Mouse (Mus musculus): ENCODE data around the gene Nkx2-4. TPM values are rescaled to one million over a fixed set of nuclear protein-coding genes. Genes with fewer than 3 reads are reported as not detected.
A peak's percentile ranks its signal among the peaks of the same experiment; 100 is the strongest.

The Nkx2-4 gene
- polyA plus RNA-seq (2016; fragmentation: Nextera tagmentation; extraction: Ambion mirVana), result 1.3 TPM in 2 replicates

DNA sequence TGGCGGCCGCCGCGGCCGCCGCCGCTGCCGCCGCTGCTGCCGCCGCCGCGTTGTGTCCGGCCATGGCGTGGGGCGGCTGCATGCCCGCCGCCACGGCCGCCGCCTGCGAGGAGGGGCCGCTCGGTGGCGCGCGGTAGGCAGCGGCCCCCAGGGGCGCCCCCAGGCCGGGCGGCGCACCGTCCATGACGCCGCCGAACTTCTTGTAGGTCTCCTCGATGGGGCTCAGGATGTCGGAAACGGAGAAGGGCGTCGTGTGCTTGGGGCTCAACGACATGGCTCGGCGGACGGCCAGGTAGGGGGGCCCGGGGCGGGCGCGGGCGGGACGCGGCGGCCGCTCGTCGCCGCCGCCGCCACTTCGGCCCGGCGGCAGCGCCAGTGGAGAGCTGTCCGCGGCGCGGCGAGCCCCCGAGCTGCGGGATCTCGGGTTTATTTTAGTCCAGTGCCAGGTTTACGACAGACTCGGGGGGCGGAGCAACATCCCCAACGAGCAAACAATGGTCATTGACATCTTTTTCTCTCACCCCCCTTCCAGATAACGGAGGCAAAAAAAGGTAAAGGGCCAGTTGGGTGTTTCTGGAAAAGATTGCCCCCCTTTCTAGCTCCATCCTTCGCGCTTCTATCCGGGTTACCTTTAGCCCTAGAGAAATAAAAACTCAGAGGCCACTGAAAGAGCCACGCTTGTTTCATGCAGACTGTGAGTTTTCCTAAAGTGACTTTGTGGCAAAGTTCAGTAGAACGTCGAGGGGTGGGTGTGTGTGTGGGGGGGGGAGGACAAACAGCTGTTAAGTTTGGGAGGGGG lies at the start of gene Nkx2-4:
TSS of gene Nkx2-4 (minus strand) at position 374 of the 799 bp plus-strand sequence.
- Histone ChIP-seq H3K4me1 (peaks cover 20% of the 10 kb centered on the region), H3K9me3 (replicated peaks) (no peaks in the 10 kb centered on the region), H3K4me3 (peak within 1 kb of the TSS; percentile 51), H3K27me3 (ENCODE audit: low read depth, poor library complexity, severe bottlenecking) (peaks cover 99% of the 10 kb centered on the region), H3K27ac (replicated peaks) (peak within 1 kb of the TSS; percentile 82), H3K36me3 (no peaks in the 10 kb centered on the region)
- WGBS, result under 1% methylated on average over 82 of the region's 82 CpGs
- DNase-seq (ENCODE audit: low spot score), result peak; percentile 61

DNA sequence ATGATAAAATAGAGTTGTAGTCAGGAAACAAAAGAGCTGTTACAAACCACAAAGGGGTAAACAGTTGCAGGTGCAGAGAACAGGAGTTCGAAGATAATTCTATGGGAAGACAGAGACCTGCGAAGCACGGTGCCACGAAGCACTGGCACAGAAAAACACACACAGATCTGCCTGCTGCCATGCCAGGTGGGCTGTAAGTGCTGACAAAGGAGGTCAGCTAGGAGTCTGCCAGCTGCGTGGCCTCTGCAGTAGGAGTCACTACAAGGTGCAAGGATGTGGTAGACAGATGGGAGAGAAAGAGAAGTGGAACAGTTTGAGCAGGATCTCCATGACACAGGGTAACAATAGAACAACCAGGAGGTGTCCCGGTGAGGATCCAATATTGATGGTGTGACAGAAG lies 42.1 kb upstream of the Nkx2-4 start:
- no peaks in the 10 kb centered on the region for H3K9me3 ChIP-seq (replicated peaks)
- 79% methylated on average over 6 of the region's 6 CpGs for WGBS
- H3K4me1 ChIP-seq, result no peaks in the 10 kb centered on the region
- no peaks in the 10 kb centered on the region for H3K27me3 ChIP-seq (ENCODE audit: low read depth, poor library complexity, severe bottlenecking)
- H3K4me3 ChIP-seq, result no peak overlapping the region
- H3K36me3 ChIP-seq, result no peaks in the 10 kb centered on the region
- no peak for DNase-seq (ENCODE audit: low spot score)
- H3K27ac ChIP-seq (replicated peaks), result no peak overlapping the region

DNA sequence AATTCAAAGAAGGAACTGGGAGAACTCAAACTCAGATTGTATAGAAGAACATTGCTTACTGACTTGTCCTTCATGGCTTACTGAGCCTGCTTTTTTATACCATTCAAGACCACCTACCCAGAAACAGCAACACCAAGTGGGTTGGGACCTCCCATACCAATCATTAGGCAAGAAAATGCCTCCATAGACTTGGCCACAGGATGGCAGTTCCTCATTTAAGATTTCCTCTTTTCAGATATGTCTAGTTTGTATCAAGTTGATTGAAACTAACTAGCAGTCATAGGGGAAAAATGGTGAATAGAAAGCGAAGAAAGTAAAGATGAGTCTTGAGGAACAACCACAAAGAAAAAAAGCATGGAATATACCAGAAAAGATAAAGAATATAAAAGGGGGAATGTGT lies 34.5 kb upstream of the Nkx2-4 start:
- Histone ChIP-seq H3K4me3 (no peak overlapping the region), H3K4me1 (no peaks in the 10 kb centered on the region), H3K27me3 (ENCODE audit: low read depth, poor library complexity, severe bottlenecking) (no peaks in the 10 kb centered on the region), H3K9me3 (replicated peaks) (no peaks in the 10 kb centered on the region), H3K36me3 (no peaks in the 10 kb centered on the region), H3K27ac (replicated peaks) (no peak overlapping the region)
- 98% methylated on average over 1 of the region's 1 CpGs for WGBS
- DNase-seq (ENCODE audit: low spot score), result no peak

DNA sequence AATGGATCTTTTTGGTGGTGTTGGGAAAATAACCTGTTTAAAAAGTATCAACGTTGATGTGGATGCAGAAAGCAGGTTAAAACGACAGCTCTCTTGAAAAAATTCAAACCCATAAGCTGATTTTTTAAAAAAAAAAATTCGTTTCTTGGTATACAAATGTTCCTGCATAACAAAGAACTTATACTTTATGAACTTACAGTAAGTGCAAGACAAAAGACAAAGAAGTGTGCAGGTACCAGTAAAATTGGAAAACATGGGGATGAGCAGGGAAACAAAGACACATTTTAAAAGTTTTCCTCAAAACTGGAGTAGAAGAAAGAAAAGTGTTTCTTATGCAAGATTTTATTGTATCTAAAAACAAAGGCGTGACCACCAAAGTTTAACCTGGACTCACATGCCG lies 1.2 kb upstream of the Nkx2-4 start:
- Histone ChIP-seq H3K9me3 (replicated peaks) (no peaks in the 10 kb centered on the region), H3K4me1 (peaks cover 20% of the 10 kb centered on the region), H3K27ac (replicated peaks) (no peak overlapping the region), H3K4me3 (peak overlapping the region; percentile 51; the same call in 1 of the 2 replicates), H3K27me3 (ENCODE audit: low read depth, poor library complexity, severe bottlenecking) (peaks cover 92% of the 10 kb centered on the region), H3K36me3 (no peaks in the 10 kb centered on the region)
- 20% methylated on average over 5 of the region's 5 CpGs for WGBS
- no peak for DNase-seq (ENCODE audit: low spot score)

DNA sequence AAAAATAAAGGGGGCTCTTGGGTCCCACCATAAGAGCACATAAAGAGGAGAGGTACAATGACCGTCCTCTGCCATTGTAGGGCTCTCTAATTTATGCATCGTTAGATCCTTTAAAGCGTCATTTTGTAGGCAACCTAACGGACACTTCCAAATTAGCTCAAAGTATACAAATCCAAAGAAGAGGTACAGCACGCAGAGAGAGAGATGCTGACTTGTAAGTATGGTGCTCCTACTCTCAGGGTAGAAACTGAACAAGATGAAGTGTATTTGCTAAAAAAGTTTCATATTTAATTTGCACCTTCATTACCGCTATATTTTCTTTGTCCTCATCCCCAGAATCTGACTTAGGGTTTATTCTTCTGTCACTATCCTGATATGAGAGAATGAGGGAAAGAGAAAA lies 692 bp upstream of the Nkx2-4 start:
- DNase-seq (ENCODE audit: low spot score), result no peak
- peaks cover 20% of the 10 kb centered on the region for H3K4me1 ChIP-seq
- H3K27ac ChIP-seq (replicated peaks), result no peak overlapping the region; the same call in 1 of the 2 replicates
- WGBS, result 8% methylated on average over 6 of the region's 6 CpGs
- no peaks in the 10 kb centered on the region for H3K9me3 ChIP-seq (replicated peaks)
- H3K4me3 ChIP-seq, result peak overlapping the region; percentile 51
- H3K36me3 ChIP-seq, result no peaks in the 10 kb centered on the region
- H3K27me3 ChIP-seq (ENCODE audit: low read depth, poor library complexity, severe bottlenecking), result peaks cover 97% of the 10 kb centered on the region

DNA sequence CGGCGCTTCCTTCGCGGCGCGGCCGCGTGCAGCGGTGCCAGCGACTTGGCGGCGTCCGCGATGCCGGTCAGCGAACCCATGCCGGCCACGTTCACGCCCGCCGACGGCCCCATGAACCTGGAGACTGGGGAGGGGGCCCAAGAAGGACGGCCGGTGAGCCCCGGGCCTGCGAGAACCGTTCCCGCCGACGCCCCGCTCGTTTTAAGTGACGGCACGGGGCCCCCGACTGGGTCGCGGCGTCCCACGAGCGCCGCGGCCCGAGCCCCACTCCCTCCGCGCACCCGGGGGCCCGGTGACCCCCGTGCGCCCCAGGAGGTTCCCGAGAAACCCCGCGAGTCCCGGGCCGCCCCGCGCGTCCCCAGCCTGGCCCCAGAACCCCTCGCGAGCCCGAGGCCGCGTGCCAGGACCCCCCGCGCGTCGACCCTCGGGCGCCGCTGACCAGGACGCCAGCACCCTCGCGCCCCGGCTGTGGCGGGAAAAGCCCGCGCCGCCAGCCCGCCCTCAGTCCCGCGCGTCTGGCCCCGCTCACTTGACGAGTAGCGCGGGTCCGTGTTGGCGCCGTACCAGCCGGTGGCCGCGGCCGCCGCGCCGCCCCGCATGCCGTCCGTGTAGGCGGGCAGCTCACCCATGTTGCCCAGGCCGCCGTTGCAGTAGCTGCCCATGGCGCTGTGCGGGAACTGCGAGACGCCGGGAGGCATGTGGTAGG lies 726 bp downstream of the Nkx2-4 start:
- H3K9me3 ChIP-seq (replicated peaks), result no peaks in the 10 kb centered on the region
- peaks cover 20% of the 10 kb centered on the region for H3K4me1 ChIP-seq
- 1% methylated on average over 101 of the region's 106 CpGs for WGBS
- peak overlapping the region; percentile 51 for H3K4me3 ChIP-seq
- peaks cover 100% of the 10 kb centered on the region for H3K27me3 ChIP-seq (ENCODE audit: low read depth, poor library complexity, severe bottlenecking)
- no peaks in the 10 kb centered on the region for H3K36me3 ChIP-seq
- peak; percentile 58 for DNase-seq (ENCODE audit: low spot score)
- peak overlapping the region; percentile 82 for H3K27ac ChIP-seq (replicated peaks)

DNA sequence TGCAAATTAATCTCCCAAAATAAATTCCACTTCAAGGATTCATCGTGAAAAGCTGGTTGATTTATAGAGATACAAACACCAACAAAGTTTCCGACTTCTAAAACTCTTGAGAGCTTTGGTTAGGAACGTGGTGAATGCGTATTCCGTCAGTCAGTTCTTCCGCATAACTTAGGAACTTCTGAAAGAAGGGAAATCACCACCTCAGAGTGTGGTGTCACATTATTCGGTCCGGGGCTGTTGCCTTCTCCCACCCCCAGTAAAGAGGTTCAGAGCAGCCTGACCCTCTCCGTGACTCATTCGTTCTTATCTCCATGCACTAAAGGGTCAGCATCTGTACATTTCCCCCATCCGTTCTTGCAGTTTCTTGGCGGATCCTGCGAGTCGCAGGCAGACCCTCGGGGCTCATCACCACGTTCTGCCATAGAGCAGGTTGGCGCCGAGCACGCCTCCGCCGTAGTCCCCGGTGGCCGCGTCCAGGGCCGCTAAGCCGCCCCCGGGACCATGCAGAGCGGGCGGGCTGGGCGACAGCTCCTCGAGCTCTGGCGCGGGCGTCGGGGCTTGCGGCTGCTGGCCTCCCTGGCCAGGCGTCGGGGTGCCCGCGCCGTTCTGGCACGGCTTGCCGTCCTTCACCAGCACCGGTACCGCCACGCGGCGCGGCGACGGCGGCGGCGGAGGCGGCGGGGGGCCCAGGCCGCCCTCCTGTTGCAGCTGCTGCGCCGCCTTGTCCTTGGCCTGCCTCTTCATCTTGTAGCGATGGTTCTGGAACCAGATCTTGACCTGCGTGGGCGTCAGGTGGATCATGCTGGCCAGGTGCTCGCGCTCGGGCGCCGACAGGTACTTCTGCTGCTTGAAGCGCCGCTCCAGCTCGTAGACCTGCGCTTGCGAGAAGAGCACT lies 1.5 kb downstream of the Nkx2-4 start:
- peaks cover 20% of the 10 kb centered on the region for H3K4me1 ChIP-seq
- peaks cover 100% of the 10 kb centered on the region for H3K27me3 ChIP-seq (ENCODE audit: low read depth, poor library complexity, severe bottlenecking)
- under 1% methylated on average over 68 of the region's 72 CpGs for WGBS
- peak overlapping the region; percentile 51 for H3K4me3 ChIP-seq
- peak; percentile 69 for DNase-seq (ENCODE audit: low spot score)
- no peaks in the 10 kb centered on the region for H3K36me3 ChIP-seq
- H3K9me3 ChIP-seq (replicated peaks), result no peaks in the 10 kb centered on the region
- peak overlapping the region; percentile 82 for H3K27ac ChIP-seq (replicated peaks)

DNA sequence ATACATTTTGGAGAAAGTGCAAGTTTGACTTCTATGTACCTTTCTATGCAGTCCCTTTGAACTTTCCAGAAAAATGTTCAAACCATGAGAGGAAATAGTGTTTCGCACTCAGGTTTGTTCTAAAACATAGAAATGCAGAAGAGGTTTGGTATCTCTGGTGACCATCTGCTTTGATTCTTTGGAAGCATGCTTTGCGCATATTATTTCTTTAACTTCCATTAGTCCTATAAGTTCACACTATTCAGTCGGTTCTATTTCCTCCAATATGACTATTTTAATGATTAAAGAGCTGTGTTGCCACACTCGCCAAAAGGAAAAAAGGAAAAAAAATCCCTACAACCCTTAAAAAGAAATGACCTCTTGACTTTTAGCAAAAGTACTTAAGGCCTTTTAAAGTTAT lies 2.9 kb downstream of the Nkx2-4 start:
- no peak for DNase-seq (ENCODE audit: low spot score)
- 63% methylated on average over 4 of the region's 4 CpGs for WGBS

DNA sequence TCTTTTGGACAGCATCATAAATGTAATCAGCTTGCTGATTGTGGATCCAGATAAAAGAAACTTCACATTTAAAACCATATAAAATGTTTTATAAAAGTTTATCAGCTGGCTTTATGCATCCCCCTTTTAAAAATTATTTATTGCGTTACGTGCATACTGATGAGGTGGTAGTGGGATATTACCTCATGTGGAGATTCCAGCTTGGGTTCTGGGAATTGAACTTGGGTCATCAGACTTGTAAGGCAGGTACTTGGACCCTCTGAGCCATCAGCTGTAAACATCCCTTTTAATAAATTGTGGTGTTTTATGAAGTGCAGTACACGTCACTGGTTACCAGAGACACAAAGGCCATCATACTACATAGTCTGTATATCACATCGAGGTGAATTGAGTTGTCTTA lies 10.8 kb downstream of the Nkx2-4 start:
- Histone ChIP-seq H3K9me3 (replicated peaks) (no peaks in the 10 kb centered on the region), H3K4me3 (no peak overlapping the region), H3K36me3 (peaks cover 61% of the 10 kb centered on the region), H3K27ac (replicated peaks) (no peak overlapping the region), H3K4me1 (no peaks in the 10 kb centered on the region), H3K27me3 (ENCODE audit: low read depth, poor library complexity, severe bottlenecking) (peaks cover 12% of the 10 kb centered on the region)
- no peak for DNase-seq (ENCODE audit: low spot score)
- 94% methylated on average over 4 of the region's 4 CpGs for WGBS

More for the DNA sequence above, 2.9 kb downstream of the Nkx2-4 start:
- H3K27ac ChIP-seq (replicated peaks), result no peak overlapping the region
- peaks cover 92% of the 10 kb centered on the region for H3K27me3 ChIP-seq (ENCODE audit: low read depth, poor library complexity, severe bottlenecking)
- peaks cover 8% of the 10 kb centered on the region; the same call in 1 of the 2 replicates for H3K36me3 ChIP-seq
- peaks cover 20% of the 10 kb centered on the region for H3K4me1 ChIP-seq
- H3K9me3 ChIP-seq (replicated peaks), result no peaks in the 10 kb centered on the region
- H3K4me3 ChIP-seq, result no peak overlapping the region

DNA sequence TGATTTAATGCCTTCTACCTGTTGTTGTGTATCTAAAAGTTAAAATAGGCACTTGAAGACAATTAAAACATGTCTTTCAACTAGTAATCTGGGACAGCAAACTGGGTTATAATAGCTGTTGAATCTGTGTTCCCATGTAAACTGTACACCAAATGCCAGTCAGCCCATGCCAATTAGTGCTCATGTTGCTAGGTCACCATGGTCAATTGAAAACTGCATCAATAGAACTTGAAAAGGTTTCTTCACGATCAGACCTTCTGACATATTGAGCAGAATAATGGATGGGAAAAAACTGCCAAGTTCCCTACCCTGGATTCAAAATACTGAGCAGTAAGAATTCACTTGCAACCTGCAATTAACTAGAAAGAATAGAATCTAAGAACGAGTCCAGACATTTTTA lies 11.3 kb downstream of the Nkx2-4 start:
- Histone ChIP-seq H3K4me1 (peaks cover 2% of the 10 kb centered on the region; the same call in 1 of the 2 replicates), H3K36me3 (peaks cover 66% of the 10 kb centered on the region), H3K27me3 (ENCODE audit: low read depth, poor library complexity, severe bottlenecking) (peaks cover 8% of the 10 kb centered on the region), H3K4me3 (no peak overlapping the region), H3K9me3 (replicated peaks) (no peaks in the 10 kb centered on the region), H3K27ac (replicated peaks) (no peak overlapping the region)
- no peak for DNase-seq (ENCODE audit: low spot score)
- 74% methylated on average over 2 of the region's 2 CpGs for WGBS

DNA sequence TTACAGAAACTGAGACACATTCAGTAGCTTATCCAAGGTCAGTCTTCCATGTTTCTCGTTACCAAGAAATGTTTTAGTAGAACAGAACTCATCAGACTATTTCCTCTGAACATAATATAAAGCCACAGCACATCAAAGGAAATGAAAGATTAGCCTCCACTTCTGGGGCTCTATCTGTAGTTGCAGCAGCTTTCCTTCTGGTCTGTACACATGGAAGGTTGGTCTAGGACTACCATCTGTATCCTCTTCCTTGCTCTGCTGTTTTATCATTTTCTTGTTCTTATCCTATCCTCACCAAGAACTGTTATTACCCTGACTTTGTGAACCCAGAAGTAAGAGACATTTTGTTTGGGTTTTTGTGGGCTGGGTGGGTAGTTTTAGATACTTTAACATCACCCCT lies 14.9 kb downstream of the Nkx2-4 start:
- no peaks in the 10 kb centered on the region for H3K9me3 ChIP-seq (replicated peaks)
- WGBS, result 95% methylated on average over 1 of the region's 1 CpGs

DNA sequence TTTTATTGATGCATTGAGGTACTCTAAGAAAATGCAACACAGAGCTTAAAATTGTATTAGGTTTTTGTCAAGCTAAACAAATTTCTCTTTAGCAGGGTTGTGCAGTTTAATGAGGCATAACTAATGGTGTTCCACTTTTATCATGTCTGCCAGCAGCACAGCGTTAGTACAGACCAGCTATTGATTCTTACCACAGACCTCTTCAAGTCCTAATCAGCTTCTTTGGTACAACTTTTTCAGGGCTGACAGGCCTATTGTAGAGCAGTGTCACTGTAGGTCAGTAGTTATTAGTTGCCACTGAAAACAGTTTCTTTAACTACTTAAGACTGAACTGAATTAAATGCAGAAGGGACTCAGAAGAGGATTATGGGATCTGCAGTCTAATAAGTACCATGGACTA lies 16.2 kb downstream of the Nkx2-4 start:
- DNase-seq (ENCODE audit: low spot score), result no peak
- Histone ChIP-seq H3K27ac (replicated peaks) (no peak overlapping the region), H3K36me3 (peaks cover 50% of the 10 kb centered on the region), H3K4me3 (no peak overlapping the region), H3K27me3 (ENCODE audit: low read depth, poor library complexity, severe bottlenecking) (no peaks in the 10 kb centered on the region), H3K4me1 (peaks cover 7% of the 10 kb centered on the region; the same call in 1 of the 2 replicates), H3K9me3 (replicated peaks) (no peaks in the 10 kb centered on the region)
- WGBS, result 39% methylated on average over 1 of the region's 1 CpGs

More for the DNA sequence above, 14.9 kb downstream of the Nkx2-4 start:
- H3K4me3 ChIP-seq, result no peak overlapping the region
- H3K36me3 ChIP-seq, result peaks cover 49% of the 10 kb centered on the region
- H3K27ac ChIP-seq (replicated peaks), result no peak overlapping the region
- H3K4me1 ChIP-seq, result peaks cover 7% of the 10 kb centered on the region; the same call in 1 of the 2 replicates
- H3K27me3 ChIP-seq (ENCODE audit: low read depth, poor library complexity, severe bottlenecking), result no peaks in the 10 kb centered on the region
- no peak for DNase-seq (ENCODE audit: low spot score)

All from midbrain, embryonic 10.5 days (tissue).